Mouse (Mus musculus) cerebellum, postnatal 10 days (tissue): ENCODE measurements around the gene Bbs5.
"Not testable (repeated sequence)": the region's sequence is repeated elsewhere in the genome, so short reads cannot be mapped to it uniquely, and the experiment has no call there.

Source experiments
- DNase-seq, 2 experiments: peaks; one replicate each; pipeline ENCODE4 v3.0.0; 2021; ENCODE audit warnings: mixed read lengths in 2 of 2

Bbs5 gene

GRCm38 (mm10) chr2:69646726-69647490, at the start of gene Bbs5:
Gene Bbs5, plus strand, starts transcription at chr2:69647171.
- DNase-seq, result peak; percentile 94 to 95

GRCm38 (mm10) chr2:69603726-69604393, 43.1 kb upstream of the Bbs5 start:
- no peak for DNase-seq

- DNase-seq, result no peak
Observed at GRCm38 (mm10) chr2:69606621-69607020, 40.4 kb upstream of the Bbs5 start.

GRCm38 (mm10) chr2:69612237-69612636, 34.7 kb upstream of the Bbs5 start:
- DNase-seq, result peak in 1 of 2 experiments; percentile 11

GRCm38 (mm10) chr2:69612716-69613115, 34.3 kb upstream of the Bbs5 start:
- DNase-seq, result no peak

- DNase-seq, result no peak
Observed at GRCm38 (mm10) chr2:69613237-69613636, 33.7 kb upstream of the Bbs5 start.

GRCm38 (mm10) chr2:69618336-69618735, 28.6 kb upstream of the Bbs5 start:
- DNase-seq, result no peak

- DNase-seq, result no peak
Observed at GRCm38 (mm10) chr2:69619286-69619685, 27.7 kb upstream of the Bbs5 start.

- DNase-seq, result no peak
Observed at GRCm38 (mm10) chr2:69629215-69629614, 17.8 kb upstream of the Bbs5 start.

GRCm38 (mm10) chr2:69629914-69630313, 17.1 kb upstream of the Bbs5 start:
- DNase-seq, result no peak

- no peak for DNase-seq
Observed at GRCm38 (mm10) chr2:69630792-69631191, 16.2 kb upstream of the Bbs5 start.

- peak; percentile 24 to 29 for DNase-seq
Observed at GRCm38 (mm10) chr2:69631449-69631848, 15.5 kb upstream of the Bbs5 start.

GRCm38 (mm10) chr2:69635064-69635701, 11.8 kb upstream of the Bbs5 start:
- DNase-seq, result peak; percentile 69 to 74

GRCm38 (mm10) chr2:69635807-69636206, 11.2 kb upstream of the Bbs5 start:
- DNase-seq, result peak; percentile 61 to 70

- DNase-seq, result not testable (repeated sequence)
Observed at GRCm38 (mm10) chr2:69637989-69638388, 9.0 kb upstream of the Bbs5 start.

- peak; percentile 47 to 56 for DNase-seq
Observed at GRCm38 (mm10) chr2:69640100-69640499, 6.9 kb upstream of the Bbs5 start.

- DNase-seq, result peak; percentile 16 to 21
Observed at GRCm38 (mm10) chr2:69644968-69645617, 1.9 kb upstream of the Bbs5 start.

GRCm38 (mm10) chr2:69649716-69650115, 2.7 kb downstream of the Bbs5 start:
- no peak for DNase-seq

GRCm38 (mm10) chr2:69659326-69659725, 12.4 kb downstream of the Bbs5 start:
- DNase-seq, result no peak

- no peak for DNase-seq
Observed at GRCm38 (mm10) chr2:69663827-69664476, 17.0 kb downstream of the Bbs5 start.

GRCm38 (mm10) chr2:69667656-69668055, 20.7 kb downstream of the Bbs5 start:
- DNase-seq, result no peak

GRCm38 (mm10) chr2:69668414-69668813, 21.4 kb downstream of the Bbs5 start:
- no peak for DNase-seq

- DNase-seq, result no peak
Observed at GRCm38 (mm10) chr2:69669853-69670252, 22.9 kb downstream of the Bbs5 start, which contains the start of gene Klhl41. Gene Klhl41, plus strand, starts transcription at chr2:69670120.
